Mouse (Mus musculus) brain, adult 2 months (tissue): ENCODE measurements at regions not wholly inside any gene's neighbourhood (a gene's known extent, or its start where the extent isn't known, plus 50 kb on each side); places are given as distances from the start of the nearest gene placed in this dataset.

Experiments
- DNase-seq: peaks from one replicate; pipeline ENCODE4 v3.0.0; 2011; ENCODE audit warnings: low read depth, low spot score

DNA sequence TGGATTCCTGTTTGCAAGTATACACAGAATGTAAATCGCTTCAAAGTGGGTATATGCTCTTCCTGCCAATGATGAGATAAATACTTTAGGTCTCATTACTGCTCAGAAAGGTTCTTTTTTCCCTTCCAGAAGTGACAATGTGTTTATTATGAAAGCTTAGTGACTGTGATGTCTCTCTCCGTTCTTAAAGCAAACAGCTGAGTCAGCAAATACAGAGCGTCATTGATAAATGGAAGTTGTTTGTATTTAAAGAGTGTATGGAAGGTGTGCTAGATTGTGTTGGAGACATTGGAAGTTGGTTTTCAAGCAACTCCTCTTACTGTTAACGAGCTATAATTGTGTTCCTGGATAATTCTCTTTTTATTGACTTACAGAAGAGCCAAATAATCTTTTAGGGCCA is 408.0 kb downstream of the Prr30 start:
- no peak for DNase-seq

DNA sequence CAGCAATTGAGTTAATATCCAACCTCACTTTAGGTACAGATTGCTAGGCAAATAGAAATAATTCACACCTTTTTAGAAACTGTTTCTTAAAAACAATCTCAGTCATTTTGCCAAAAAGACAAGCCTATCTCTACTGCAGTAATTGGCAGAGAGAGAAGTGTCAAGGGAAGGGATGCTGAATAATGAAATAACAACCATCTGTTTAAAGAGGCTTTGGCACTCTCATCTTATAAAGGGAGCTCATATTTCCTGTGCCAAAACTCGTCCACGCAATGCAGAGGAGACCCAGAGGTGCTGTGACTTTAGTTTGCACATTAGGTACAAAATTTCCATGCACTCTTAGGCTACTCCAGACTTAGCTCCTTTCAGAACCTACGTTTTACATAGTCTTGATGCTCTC is 418.2 kb downstream of the Prr30 start:
- peak; percentile 33 for DNase-seq

DNA sequence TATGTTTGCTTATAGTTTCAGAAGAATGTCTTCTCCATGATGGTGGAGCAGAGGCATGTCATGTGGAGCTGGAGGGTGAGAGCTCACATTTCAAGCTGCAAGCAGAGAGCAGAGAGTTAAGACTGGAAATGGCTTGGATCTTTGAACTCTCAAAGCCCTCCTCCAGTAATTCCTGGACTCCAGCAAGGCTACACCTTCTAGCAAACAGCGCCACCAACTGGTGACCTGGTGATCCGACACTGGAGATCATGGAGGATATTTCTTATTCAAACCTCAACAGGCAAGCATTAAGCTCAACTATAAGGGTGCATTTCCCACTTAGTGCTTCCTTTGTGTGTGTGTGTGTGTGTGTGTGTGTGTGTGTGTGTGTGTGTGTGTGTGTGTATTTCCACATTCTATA is 446.2 kb downstream of the Prr30 start:
- DNase-seq: no peak

DNA sequence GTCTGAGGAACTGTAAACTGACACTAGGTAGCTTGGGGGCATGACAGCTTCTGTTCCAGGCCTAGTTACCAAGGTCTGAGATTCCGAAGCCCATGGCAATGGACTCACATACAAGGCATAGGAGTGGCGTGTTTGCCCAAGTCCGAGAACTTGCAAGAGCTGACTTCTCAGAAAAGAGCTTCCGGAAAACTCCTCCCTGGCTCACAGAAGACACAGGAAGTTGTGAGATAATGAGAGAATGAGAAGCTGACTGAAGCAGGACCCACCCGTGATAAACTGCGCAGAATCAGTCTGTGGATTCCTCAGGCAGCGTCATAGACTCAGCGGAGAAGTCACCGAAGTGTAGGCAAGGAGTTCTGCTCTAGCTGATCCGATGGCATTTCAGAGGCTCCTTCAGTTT is 447.4 kb downstream of the Prr30 start:
- DNase-seq: no peak

- DNase-seq: peak; percentile 94
Observed at GRCm38 (mm10) chr14:100749737-100750541, 450.2 kb downstream of the Prr30 start.

DNA sequence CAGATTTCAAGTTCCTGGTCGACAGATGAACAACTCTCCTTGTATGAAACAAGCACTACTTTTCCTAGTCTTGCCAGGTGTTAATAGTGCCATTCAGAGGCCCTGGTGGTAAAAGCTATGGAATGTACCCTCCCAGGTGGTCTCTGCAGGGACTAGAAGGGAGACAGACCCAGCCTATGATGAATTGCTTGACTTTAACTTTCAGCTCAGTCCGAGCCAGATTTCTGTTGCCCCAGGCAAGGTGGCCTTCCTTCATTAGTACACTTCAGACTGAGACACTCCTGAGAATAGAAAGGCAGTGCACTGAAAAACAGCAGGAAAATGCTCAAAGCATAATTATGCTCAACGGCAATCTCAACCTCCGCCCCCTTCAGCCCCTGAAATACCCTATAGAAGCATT is 450.8 kb upstream of the Klf12 start:
- DNase-seq: no peak

- no peak for DNase-seq
Observed at GRCm38 (mm10) chr14:100728433-100728832, 444.0 kb upstream of the Klf12 start.

GRCm38 (mm10) chr14:100727701-100728100 is 443.2 kb upstream of the Klf12 start:
- DNase-seq: no peak

DNA sequence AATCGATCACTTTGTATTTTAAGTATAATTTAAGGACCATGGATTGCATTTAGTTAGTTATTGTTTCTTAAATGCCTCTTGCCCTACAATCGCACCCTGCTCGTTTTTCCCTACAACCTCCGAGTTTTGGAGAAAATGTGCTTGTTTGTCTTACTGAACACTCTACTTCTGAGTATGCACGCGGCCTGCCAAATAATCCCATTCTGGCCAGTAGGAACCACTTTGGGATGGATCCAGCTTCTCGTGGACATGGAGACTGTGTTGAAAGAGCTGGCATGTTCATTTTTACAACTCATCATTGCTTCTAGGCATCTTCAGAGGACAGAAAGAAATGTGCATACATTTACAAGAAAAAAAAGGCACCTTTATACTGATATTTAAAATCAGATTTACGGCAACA is 440.5 kb upstream of the Klf12 start:
- DNase-seq: no peak

DNA sequence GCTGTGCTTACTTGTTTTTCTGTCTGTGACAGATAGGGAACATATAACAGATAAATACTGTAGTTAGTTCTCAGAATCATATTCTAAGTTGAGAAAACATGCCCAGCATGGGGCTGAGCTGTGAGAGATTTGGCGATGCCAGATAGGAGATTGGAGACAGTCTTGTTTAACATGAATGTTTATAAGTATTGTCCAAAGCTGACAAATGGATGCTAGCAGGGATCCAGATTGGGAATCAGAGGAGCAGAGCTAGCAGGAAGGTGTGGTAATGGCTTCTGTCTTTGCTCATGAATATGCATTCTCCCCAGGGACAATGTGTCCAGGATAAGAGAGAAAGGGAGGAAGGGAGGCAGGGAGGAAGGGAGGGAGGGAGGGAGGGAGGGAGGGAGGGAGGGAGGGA is 436.2 kb upstream of the Klf12 start:
- DNase-seq: no peak

DNA sequence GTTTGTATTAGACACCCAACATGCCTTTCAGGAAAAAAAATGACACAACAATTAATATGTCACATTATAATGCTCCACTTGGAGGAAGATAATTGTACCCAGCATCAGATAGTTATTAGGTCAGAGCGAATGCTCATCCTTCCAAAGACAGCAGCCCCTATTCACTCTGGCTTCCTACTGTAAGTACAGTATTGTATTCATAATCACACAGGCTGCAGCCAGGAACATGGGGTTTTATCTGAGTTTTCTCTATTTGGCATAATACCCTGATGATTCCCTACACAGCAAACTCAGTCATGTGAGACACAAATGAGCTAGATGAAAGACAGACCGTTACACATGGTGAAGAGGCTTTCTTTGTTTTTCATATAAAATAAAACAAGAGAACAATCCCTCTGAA is 430.5 kb upstream of the Klf12 start:
- DNase-seq: no peak

DNA sequence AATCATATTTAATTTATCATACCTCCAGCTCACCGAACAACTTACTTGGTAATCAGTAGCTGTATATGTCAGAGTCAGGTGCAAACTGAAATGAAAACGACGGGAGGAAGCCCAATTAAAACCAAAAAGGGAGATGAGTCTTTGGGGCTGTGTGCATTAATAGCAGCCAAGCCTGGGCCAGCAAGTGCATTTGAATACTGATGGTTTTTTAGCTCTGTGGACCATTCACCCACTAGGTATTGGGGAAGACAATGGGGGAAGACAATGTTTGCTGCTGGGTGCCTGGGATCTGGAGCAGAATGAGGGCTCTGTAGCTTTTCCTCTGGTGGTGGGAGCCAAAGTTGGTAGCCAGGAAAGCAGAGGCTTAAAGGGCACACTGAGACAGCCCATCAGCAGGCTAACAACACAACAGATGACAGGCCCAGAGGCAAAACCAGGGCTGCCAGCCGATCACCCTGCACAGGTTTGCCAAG is 429.6 kb upstream of the Klf12 start:
- no peak for DNase-seq

DNA sequence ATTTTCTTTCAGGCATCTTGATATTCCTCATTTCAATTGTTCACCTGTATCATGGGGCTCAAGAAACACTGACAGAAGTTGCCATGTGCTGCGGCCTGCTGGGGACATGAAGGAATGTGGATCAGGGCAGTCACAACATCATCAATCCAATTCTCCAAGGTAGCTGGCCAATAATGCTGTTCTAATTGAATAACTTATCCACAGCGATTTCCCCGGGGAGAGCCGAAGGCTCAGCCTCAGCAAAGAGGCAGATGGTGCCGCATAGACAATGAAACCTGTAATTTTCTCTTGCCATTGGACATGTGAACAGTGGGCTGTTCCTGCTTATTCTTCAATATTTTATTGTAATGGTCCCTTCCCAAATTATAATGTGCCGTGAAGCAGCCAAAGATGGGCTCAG is 429.1 kb upstream of the Klf12 start:
- DNase-seq: no peak

DNA sequence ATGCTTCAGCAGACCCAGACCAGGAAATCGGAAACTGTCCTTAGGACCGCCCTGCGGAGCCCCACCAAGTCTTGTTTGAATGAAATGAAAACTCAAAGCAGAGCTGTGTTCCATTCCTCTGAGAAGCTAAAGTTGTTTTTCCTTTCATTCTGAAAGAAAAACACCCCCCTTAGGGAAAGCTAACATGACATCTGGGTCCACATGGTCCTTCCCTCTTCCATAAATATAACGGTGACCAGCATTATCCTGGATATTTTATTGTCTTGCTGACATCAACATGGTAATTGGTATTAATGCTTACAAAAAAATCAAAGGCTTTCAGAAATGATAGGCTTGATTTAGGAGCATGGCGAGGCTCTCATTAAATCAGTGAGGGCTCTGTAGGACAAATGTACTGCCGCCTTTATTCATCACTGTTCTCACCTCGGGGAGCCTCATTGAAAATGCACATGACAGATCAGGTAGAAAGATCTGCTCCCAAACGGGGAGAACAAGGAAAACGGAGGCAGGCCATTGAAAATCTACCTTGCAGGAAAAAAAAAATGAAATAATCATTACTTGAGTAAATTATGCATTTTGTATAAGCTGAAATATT is 381.0 kb upstream of the Klf12 start:
- peak; percentile 4 for DNase-seq

DNA sequence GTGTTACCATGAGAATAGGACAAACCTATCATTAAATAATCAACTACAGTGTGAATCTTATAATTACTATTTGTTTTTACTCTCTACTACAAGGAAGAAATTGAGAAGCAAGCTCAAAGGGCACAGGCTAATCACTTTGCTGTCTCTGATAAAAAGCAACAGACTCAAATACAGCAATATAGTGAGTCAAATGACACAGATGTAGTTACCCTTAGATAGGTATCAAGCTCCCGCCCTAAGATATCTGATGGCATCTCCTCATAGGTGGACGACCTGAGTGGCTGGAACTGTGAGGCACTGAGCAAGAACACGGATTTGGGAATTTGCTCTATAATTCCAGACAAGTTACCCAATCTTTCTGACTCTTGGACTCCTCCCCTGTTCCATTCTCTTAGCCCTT is 379.7 kb upstream of the Klf12 start:
- no peak for DNase-seq

DNA sequence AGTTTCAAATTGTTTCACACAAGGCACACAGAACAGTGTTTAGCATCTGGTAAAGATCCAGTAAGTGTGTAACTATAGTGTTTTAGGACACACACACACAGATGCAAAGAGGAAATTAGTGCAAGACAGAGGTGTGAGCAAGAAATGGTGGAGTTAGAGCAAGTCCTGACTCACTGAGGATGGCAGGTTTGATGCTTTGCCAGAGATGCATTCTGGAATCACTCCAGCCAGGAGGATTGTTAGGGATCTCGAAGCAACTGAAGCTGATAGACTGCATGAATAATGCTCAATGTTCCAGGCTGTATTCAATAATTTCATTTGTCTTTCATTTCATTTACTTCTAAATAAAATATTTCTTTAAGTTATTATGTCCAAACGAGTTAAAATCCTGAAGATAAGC is 357.6 kb upstream of the Klf12 start:
- DNase-seq: peak; percentile 9

- no peak for DNase-seq
Observed at GRCm38 (mm10) chr14:100634521-100634920, 350.0 kb upstream of the Klf12 start.

DNA sequence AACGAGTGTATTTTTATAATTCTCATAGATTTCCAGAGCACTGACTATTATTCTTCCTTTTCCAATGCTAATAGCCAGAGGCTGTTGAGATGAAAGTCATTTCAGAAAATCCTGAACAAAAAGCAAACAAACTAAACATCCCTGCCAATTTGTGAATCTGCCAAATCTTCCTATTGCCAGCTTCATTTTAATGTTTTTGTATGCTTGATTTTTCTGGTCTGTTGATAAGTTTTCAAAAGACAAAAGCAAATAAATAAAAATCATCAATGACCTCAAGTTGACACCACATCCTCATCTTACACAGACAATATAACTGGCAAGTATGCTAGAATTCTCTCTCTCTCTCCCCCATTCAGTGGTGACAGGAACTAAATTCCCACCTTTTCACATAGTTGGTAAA is 347.2 kb upstream of the Klf12 start:
- no peak for DNase-seq

DNA sequence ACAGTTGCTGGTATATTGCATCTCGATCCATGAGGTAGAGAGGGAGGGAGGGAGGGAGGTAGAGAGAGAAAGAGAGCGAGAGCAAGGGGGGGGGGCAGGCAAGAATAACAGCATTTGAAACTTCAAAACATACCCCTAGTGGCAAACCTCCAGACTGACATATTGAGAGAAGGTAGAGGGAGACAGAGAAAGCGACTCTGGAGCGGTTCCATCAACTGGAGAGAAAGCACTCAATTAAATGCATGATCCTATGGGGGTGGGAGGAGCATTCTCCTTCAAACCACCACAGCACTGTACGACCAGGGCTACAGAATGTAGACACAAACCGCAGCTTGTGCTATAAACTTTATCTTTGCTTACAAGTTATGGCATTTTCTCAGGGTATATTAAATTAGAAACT is 345.7 kb upstream of the Klf12 start:
- DNase-seq: no peak

DNA sequence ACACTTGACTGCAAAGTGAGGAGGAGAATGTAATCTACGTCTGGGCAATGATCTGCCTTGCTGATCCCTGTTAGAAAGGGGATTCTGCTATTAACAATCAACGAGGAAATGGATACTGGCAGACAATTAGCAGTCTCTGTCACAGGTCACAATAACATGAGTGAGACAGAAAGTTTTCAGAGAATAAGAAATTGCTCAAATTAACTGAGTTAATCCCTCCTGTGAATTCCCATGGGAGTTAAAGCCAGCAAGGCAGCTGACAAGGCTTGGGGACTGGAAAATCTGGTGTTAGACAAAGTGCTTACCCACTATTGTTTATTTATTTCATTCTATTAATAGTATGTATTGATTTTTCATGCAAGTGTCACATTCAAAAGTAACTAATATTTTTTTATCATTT is 343.0 kb upstream of the Klf12 start:
- DNase-seq: no peak

DNA sequence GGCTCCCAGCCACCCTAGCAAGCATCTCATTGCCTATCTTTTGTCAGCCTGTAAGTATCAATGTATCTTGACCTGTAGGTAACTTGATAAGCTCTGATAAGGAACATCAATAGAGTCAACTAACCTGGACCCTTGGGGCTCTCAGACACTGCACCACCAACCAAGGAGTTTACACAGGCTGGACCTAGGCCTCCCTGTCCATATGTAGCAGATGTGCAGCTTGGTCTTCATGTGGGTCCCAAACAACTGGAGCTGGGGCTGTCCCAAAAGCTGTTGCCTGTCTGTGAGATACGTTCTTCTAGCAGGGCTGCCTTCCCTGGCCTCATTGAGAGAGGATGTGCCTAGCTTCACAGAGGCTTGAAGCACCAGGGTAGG is 335.2 kb upstream of the Klf12 start:
- DNase-seq: no peak

DNA sequence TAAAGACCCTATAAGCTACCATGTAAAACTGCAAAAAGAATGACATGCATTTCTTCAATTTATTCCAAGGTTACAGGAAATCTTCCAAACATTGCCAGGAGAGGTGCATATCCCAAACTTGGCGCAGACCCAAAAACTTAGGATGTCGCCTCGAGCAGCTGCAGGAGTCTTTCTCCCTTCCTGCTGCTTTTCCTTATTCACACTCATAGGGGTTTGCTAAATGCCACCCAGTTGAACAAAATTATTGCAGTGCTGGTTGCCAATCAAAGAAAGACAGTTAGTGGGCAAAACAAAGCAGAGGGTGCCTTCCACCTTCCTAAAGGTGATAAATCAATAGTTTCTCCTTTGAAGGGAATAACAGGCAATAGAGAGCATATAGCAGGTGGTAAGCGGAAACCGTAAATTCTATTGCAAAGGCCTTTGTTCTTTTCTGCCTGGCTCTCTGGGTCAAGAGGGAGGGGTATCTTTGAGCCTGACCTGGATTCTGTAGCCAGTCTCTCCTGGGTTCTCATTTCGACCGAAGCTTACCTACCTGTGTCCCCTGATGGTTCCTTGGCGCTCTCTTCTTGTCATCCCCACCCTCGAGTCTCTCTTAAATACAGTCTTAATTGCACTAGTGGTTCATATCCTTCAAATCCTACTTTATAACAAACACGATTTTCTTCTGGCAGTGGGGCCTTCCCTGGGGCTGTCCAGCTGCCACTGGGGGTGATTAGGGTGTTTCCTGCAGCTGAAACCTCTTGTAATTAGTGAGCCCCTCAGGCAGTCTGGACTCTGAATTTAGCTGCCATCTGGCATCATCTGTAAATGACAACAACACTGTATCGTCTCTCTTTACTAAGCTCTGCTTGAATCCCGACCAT is 334.5 kb upstream of the Klf12 start:
- no peak for DNase-seq
